Mouse (Mus musculus) bone marrow macrophage, adult 2 months (primary cell): ENCODE data around the gene Gm4871.

Experiments
- CTCF ChIP-seq: IDR thresholded peaks from 2 replicates; pipeline ENCODE4 v1.5.1; 2012; ENCODE audit warnings: low read depth, mild to moderate bottlenecking, low read length, moderate library complexity
- POLR2A ChIP-seq: IDR thresholded peaks from 2 replicates; pipeline ENCODE4 v1.6.1; 2012; ENCODE audit warnings: mild to moderate bottlenecking, low read depth, low read length, borderline replicate concordance

- TF ChIP-seq CTCF: no peak
- TF ChIP-seq POLR2A: no peak
Observed at GRCm38 (mm10) chr5:145059524-145059923, 27.0 kb upstream of the Gm4871 start.
